Mouse (Mus musculus) kidney, adult 2 months (tissue): Measurements from ENCODE around the gene Nsun7.

Experiments
- CTCF ChIP-seq: fragments of 200-500 bp; conservative IDR thresholded peaks from 2 replicates; pipeline ENCODE4 v1.5.1; 2011; ENCODE audit warnings: low read depth, mild to moderate bottlenecking, control low read depth, low read length, moderate library complexity, mixed read lengths; ENCODE audit not compliant: insufficient read depth, insufficient read length
- POLR2A ChIP-seq: fragments of 200-500 bp; IDR thresholded peaks from one replicate; pipeline ENCODE4 v1.6.1; 2011; ENCODE audit warnings: low read depth, low read length, control low read depth

DNA sequence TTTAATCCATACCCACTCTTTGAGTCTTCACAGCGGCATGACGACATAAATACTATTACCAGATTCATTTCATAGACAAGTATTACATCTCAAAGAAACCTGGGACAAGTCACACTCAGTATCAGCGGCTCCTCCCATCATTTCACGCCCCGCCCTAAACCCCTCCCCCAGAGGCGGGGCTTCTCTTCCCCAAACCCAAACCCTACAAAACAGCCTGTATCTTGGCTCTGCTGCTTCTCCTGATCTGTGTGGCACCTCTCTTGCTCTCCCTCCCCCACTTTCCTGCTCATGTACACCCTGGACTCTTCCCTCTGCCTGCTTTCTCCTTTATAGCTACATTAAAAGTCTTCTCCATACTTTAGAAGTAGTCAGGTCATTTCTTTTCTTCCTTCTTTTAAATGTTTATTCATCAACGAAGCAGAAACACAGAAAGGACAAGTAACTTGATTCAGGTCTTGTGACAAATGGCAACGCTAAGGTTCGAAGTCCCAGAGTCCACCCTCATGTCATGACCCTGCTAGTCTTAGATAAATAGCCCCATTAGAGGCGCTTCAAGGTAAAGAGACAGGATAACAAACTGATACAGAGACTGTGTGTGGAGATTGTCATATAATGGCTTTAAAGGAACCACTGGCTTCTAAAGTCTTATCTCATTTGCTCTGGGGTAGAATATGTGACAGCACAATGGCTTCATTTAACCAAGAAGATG is 44.0 kb upstream of the Nsun7 start:
- TF ChIP-seq POLR2A (no peak), CTCF (no peak)
